Mouse (Mus musculus) testis, adult 2 months (tissue): ENCODE measurements around the gene Pkdcc. TPM values are rescaled to one million over a fixed set of nuclear protein-coding genes. Genes with fewer than 3 reads are reported as not detected.

Experiments used
- H3K27ac ChIP-seq: fragments of 200-500 bp; 2 replicates; pipeline ENCODE4 v1.5.1; 2012; ENCODE audit warnings: low read depth, low read length; ENCODE audit not compliant: control insufficient read depth, insufficient read depth
- H3K27me3 ChIP-seq: fragments of 200-500 bp; 2 replicates; pipeline ENCODE4 v1.6.1; 2012; ENCODE audit warnings: mild to moderate bottlenecking, low read length, moderate library complexity; ENCODE audit not compliant: control insufficient read depth, insufficient read depth
- H3K36me3 ChIP-seq: fragments of 200-500 bp; 2 replicates; pipeline ENCODE4 v1.6.1; 2012; ENCODE audit warnings: mild to moderate bottlenecking, low read length; ENCODE audit not compliant: control insufficient read depth, insufficient read depth
- H3K4me1 ChIP-seq: fragments of 200-500 bp; 2 replicates; pipeline ENCODE4 v1.6.1; 2012; ENCODE audit warnings: low read length; ENCODE audit not compliant: control insufficient read depth, insufficient read depth
- H3K4me3 ChIP-seq: fragments of 200-500 bp; 2 replicates; pipeline ENCODE4 v1.5.1; 2012; ENCODE audit warnings: low read depth, mild to moderate bottlenecking, low read length, moderate library complexity, mixed read lengths; ENCODE audit not compliant: control insufficient read depth
- CTCF ChIP-seq: fragments of 200-500 bp; IDR thresholded peaks from 2 replicates; pipeline ENCODE4 v1.5.1; 2012; ENCODE audit warnings: low read depth, mild to moderate bottlenecking, inconsistent platforms, low read length, moderate library complexity; ENCODE audit not compliant: control insufficient read depth, insufficient read depth, insufficient replicate concordance
- POLR2A ChIP-seq: fragments of 200-500 bp; IDR thresholded peaks from 2 replicates; pipeline ENCODE4 v1.6.1; 2012; ENCODE audit warnings: low read depth, mild to moderate bottlenecking, inconsistent platforms, low read length, moderate library complexity; ENCODE audit not compliant: control insufficient read depth
- polyA plus RNA-seq: library from polyadenylated mRNA; depleted of rRNA; stranded (reverse); fragments of >200 nt; gene quantifications from 2 replicates; pipeline ENCODE4 v1.2.3, GENCODE M21; 2012

Pkdcc gene
- polyA plus RNA-seq, 1 experiment, result 31.5 TPM

- no peak for TF ChIP-seq POLR2A
- TF ChIP-seq CTCF, result no peak
- H3K36me3 ChIP-seq, result no peaks in the 10 kb centered on the region
- H3K4me3 ChIP-seq, result no peak overlapping the region
- no peaks in the 10 kb centered on the region for H3K27me3 ChIP-seq
- H3K4me1 ChIP-seq, result no peaks in the 10 kb centered on the region
- H3K27ac ChIP-seq, result no peak overlapping the region
These were observed 33.5 kb upstream of the Pkdcc start for GRCm38 (mm10) chr17:83181592-83181991.

- TF ChIP-seq CTCF, result no peak
- no peak for TF ChIP-seq POLR2A
- Histone ChIP-seq H3K4me1 (no peaks in the 10 kb centered on the region), H3K36me3 (no peaks in the 10 kb centered on the region), H3K27ac (no peak overlapping the region), H3K27me3 (no peaks in the 10 kb centered on the region), H3K4me3 (no peak overlapping the region)
These were observed 32.9 kb upstream of the Pkdcc start for GRCm38 (mm10) chr17:83182061-83182664.

- TF ChIP-seq POLR2A (no peak), CTCF (no peak)
- Histone ChIP-seq H3K27ac (no peak overlapping the region), H3K36me3 (no peaks in the 10 kb centered on the region), H3K27me3 (no peaks in the 10 kb centered on the region), H3K4me1 (peaks cover 2% of the 10 kb centered on the region), H3K4me3 (no peak overlapping the region)
These were observed 32.3 kb upstream of the Pkdcc start for GRCm38 (mm10) chr17:83182780-83183179.

- H3K27me3 ChIP-seq, result no peaks in the 10 kb centered on the region
These were observed 27.1 kb upstream of the Pkdcc start for GRCm38 (mm10) chr17:83187751-83188565.

GRCm38 (mm10) chr17:83190810-83191209 is 24.3 kb upstream of the Pkdcc start:
- no peak overlapping the region for H3K27ac ChIP-seq
- peaks cover 4% of the 10 kb centered on the region for H3K4me1 ChIP-seq
- H3K36me3 ChIP-seq, result no peaks in the 10 kb centered on the region
- no peaks in the 10 kb centered on the region for H3K27me3 ChIP-seq
- H3K4me3 ChIP-seq, result no peak overlapping the region
- TF ChIP-seq POLR2A (no peak), CTCF (no peak)

More at GRCm38 (mm10) chr17:83187751-83188565, 27.1 kb upstream of the Pkdcc start:
- H3K4me1 ChIP-seq, result peaks cover 4% of the 10 kb centered on the region
- no peaks in the 10 kb centered on the region for H3K36me3 ChIP-seq
- no peak overlapping the region for H3K27ac ChIP-seq
- TF ChIP-seq CTCF, result no peak
- no peak for TF ChIP-seq POLR2A
- H3K4me3 ChIP-seq, result no peak overlapping the region

- no peaks in the 10 kb centered on the region for H3K27me3 ChIP-seq
- TF ChIP-seq CTCF, result no peak
- no peak for TF ChIP-seq POLR2A
- no peak overlapping the region for H3K4me3 ChIP-seq
- H3K4me1 ChIP-seq, result peaks cover 2% of the 10 kb centered on the region
- no peaks in the 10 kb centered on the region for H3K36me3 ChIP-seq
- H3K27ac ChIP-seq, result no peak overlapping the region
These were observed 20.6 kb upstream of the Pkdcc start for GRCm38 (mm10) chr17:83194491-83194890.

- TF ChIP-seq POLR2A (peak; percentile 29; the same call in 1 of the 2 replicates), CTCF (no peak)
- Histone ChIP-seq H3K27ac (peak overlapping the region; percentile 62), H3K4me1 (peaks cover 2% of the 10 kb centered on the region), H3K4me3 (no peak overlapping the region), H3K27me3 (no peaks in the 10 kb centered on the region), H3K36me3 (no peaks in the 10 kb centered on the region)
These were observed 17.6 kb upstream of the Pkdcc start for GRCm38 (mm10) chr17:83197361-83197923.

GRCm38 (mm10) chr17:83200469-83200868 is 14.6 kb upstream of the Pkdcc start:
- TF ChIP-seq POLR2A (no peak), CTCF (no peak)
- H3K27me3 ChIP-seq, result no peaks in the 10 kb centered on the region
- H3K27ac ChIP-seq, result no peak overlapping the region
- H3K36me3 ChIP-seq, result no peaks in the 10 kb centered on the region
- peaks cover 2% of the 10 kb centered on the region for H3K4me1 ChIP-seq
- H3K4me3 ChIP-seq, result no peak overlapping the region
